Mouse (Mus musculus): ENCODE data around the gene Pax1. TPM values are rescaled to one million over a fixed set of nuclear protein-coding genes. Genes with fewer than 3 reads are reported as not detected.

Pax1 gene
- polyA plus RNA-seq, 1 experiment: not detected

- WGBS: 5% methylated on average over 7 of the region's 7 CpGs
- H3K27ac ChIP-seq (ENCODE audit: insufficient read depth, low read depth, low read length): no peak overlapping the region
- H3K36me3 ChIP-seq (ENCODE audit: control insufficient read depth, insufficient read depth, low read length): no peaks in the 10 kb centered on the region
- no peaks in the 10 kb centered on the region for H3K4me1 ChIP-seq (ENCODE audit: control insufficient read depth, insufficient read depth, insufficient read length, low read length)
- H3K27me3 ChIP-seq (ENCODE audit: control insufficient read depth, insufficient read depth, low read length): peaks cover 27% of the 10 kb centered on the region
- TF ChIP-seq POLR2A (IDR thresholded peaks at IDR 0.05; ENCODE audit: low read depth, low read length) (no peak), CTCF (IDR thresholded peaks at IDR 0.05; ENCODE audit: extremely low read depth, insufficient read length, insufficient replicate concordance, low read depth, low read length) (no peak)
- no peak overlapping the region for H3K4me3 ChIP-seq (ENCODE audit: low read depth, low read length)
These were observed 1.3 kb upstream of the Pax1 start for GRCm38 (mm10) chr2:147360401-147360800.

- Histone ChIP-seq H3K4me1 (ENCODE audit: control insufficient read depth, insufficient read depth, insufficient read length, low read length) (no peaks in the 10 kb centered on the region), H3K27me3 (ENCODE audit: control insufficient read depth, insufficient read depth, low read length) (peaks cover 31% of the 10 kb centered on the region), H3K36me3 (ENCODE audit: control insufficient read depth, insufficient read depth, low read length) (no peaks in the 10 kb centered on the region), H3K4me3 (ENCODE audit: low read depth, low read length) (no peak overlapping the region), H3K27ac (ENCODE audit: insufficient read depth, low read depth, low read length) (no peak overlapping the region)
- no peak for TF ChIP-seq POLR2A (IDR thresholded peaks at IDR 0.05; ENCODE audit: low read depth, low read length)
- no peak for TF ChIP-seq CTCF (IDR thresholded peaks at IDR 0.05; ENCODE audit: extremely low read depth, insufficient read length, insufficient replicate concordance, low read depth, low read length)
- 5% methylated on average over 5 of the region's 5 CpGs for WGBS
These were observed 869 bp upstream of the Pax1 start for GRCm38 (mm10) chr2:147360856-147361255.

DNA sequence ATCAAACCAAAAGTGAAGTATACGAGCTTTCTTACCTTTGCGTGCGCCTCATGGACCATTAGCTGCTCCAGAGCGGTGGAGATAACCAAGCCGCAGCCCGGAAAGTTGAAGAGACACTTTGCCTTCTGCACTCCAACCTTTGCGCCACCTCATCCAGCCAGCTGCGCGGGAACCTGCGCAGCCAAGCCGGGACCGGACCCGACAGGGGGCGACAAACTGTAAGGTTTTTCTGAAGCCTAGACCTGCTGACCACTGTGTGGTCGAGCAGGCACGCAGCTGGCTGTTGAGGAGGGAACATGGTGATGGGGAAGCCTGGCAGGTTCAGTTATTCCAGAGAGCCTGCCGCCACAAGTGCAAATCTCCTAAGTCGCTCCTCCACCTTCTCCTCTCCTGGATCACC lies 591 bp downstream of the Pax1 start:
- 2% methylated on average over 18 of the region's 18 CpGs for WGBS
- H3K36me3 ChIP-seq (ENCODE audit: control insufficient read depth, insufficient read depth, low read length): no peaks in the 10 kb centered on the region
- no peaks in the 10 kb centered on the region for H3K4me1 ChIP-seq (ENCODE audit: control insufficient read depth, insufficient read depth, insufficient read length, low read length)
- no peak for TF ChIP-seq POLR2A (IDR thresholded peaks at IDR 0.05; ENCODE audit: low read depth, low read length)
- no peak for TF ChIP-seq CTCF (IDR thresholded peaks at IDR 0.05; ENCODE audit: extremely low read depth, insufficient read length, insufficient replicate concordance, low read depth, low read length)
- H3K4me3 ChIP-seq (ENCODE audit: low read depth, low read length): no peak overlapping the region
- no peak overlapping the region for H3K27ac ChIP-seq (ENCODE audit: insufficient read depth, low read depth, low read length)
- H3K27me3 ChIP-seq (ENCODE audit: control insufficient read depth, insufficient read depth, low read length): peaks cover 43% of the 10 kb centered on the region

- H3K4me1 ChIP-seq (ENCODE audit: control insufficient read depth, insufficient read depth, insufficient read length, low read length): no peaks in the 10 kb centered on the region
- H3K4me3 ChIP-seq (ENCODE audit: low read depth, low read length): no peak overlapping the region
- TF ChIP-seq POLR2A (IDR thresholded peaks at IDR 0.05; ENCODE audit: low read depth, low read length) (no peak), CTCF (IDR thresholded peaks at IDR 0.05; ENCODE audit: extremely low read depth, insufficient read length, insufficient replicate concordance, low read depth, low read length) (no peak)
- H3K36me3 ChIP-seq (ENCODE audit: control insufficient read depth, insufficient read depth, low read length): no peaks in the 10 kb centered on the region
- no peak overlapping the region for H3K27ac ChIP-seq (ENCODE audit: insufficient read depth, low read depth, low read length)
- H3K27me3 ChIP-seq (ENCODE audit: control insufficient read depth, insufficient read depth, low read length): peaks cover 54% of the 10 kb centered on the region
- WGBS: 7% methylated on average over 6 of the region's 6 CpGs
These were observed 1.8 kb downstream of the Pax1 start for GRCm38 (mm10) chr2:147363401-147364130.

- peaks cover 54% of the 10 kb centered on the region for H3K27me3 ChIP-seq (ENCODE audit: control insufficient read depth, insufficient read depth, low read length)
- no peak overlapping the region for H3K27ac ChIP-seq (ENCODE audit: insufficient read depth, low read depth, low read length)
- H3K36me3 ChIP-seq (ENCODE audit: control insufficient read depth, insufficient read depth, low read length): no peaks in the 10 kb centered on the region
- TF ChIP-seq POLR2A (IDR thresholded peaks at IDR 0.05; ENCODE audit: low read depth, low read length) (no peak), CTCF (IDR thresholded peaks at IDR 0.05; ENCODE audit: extremely low read depth, insufficient read length, insufficient replicate concordance, low read depth, low read length) (no peak)
- WGBS: 11% methylated on average over 6 of the region's 6 CpGs
- no peak overlapping the region for H3K4me3 ChIP-seq (ENCODE audit: low read depth, low read length)
- no peaks in the 10 kb centered on the region for H3K4me1 ChIP-seq (ENCODE audit: control insufficient read depth, insufficient read depth, insufficient read length, low read length)
These were observed 2.5 kb downstream of the Pax1 start for GRCm38 (mm10) chr2:147364198-147364597.

DNA sequence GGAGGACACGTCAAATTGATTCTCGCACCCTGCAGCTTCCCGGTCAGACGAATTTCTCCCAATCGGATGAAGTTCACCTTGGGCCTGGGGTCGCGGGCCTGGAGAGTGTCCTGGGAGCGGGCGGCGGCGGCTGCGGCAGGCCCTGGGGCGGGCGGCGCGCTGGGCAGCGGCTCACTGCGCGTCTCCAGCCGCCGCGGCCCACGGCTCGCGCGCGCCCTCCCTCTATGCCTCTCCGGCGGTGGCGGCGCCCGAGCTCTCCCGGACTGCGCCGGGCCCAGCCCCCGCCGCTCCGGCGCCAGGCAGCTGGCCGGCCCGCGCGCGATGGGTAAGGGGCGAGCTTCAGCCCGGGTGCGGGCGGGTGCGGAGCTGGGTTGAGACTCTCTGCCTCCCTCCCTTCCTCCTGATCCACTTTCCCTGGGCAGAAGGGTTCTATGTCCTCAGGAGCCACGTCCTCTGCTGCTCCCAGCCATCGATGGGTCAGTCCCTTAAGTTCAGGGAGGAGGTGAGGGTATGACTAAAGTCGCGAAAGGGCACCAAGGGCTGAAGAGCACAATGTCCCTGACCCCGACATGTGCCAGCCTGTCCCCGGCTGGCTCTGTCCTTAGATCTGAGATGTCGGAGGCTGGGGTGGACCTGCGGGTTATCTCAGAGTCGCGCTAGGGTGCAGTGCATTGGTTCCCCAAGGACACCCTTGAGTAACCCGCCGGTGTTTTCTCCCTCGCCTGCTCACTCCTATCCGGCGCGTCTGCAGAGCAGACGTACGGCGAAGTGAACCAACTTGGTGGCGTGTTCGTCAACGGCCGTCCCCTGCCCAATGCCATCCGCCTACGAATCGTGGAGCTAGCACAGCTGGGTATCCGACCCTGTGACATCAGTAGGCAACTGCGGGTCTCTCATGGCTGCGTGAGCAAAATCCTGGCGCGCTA lies 3.5 kb downstream of the Pax1 start:
- 2% methylated on average over 80 of the region's 80 CpGs for WGBS
- H3K36me3 ChIP-seq (ENCODE audit: control insufficient read depth, insufficient read depth, low read length): no peaks in the 10 kb centered on the region
- no peak overlapping the region for H3K27ac ChIP-seq (ENCODE audit: insufficient read depth, low read depth, low read length)
- no peaks in the 10 kb centered on the region for H3K4me1 ChIP-seq (ENCODE audit: control insufficient read depth, insufficient read depth, insufficient read length, low read length)
- TF ChIP-seq CTCF (IDR thresholded peaks at IDR 0.05; ENCODE audit: extremely low read depth, insufficient read length, insufficient replicate concordance, low read depth, low read length): no peak
- TF ChIP-seq POLR2A (IDR thresholded peaks at IDR 0.05; ENCODE audit: low read depth, low read length): no peak
- H3K4me3 ChIP-seq (ENCODE audit: low read depth, low read length): no peak overlapping the region
- H3K27me3 ChIP-seq (ENCODE audit: control insufficient read depth, insufficient read depth, low read length): peaks cover 51% of the 10 kb centered on the region
